Mouse (Mus musculus) heart, embryonic 16.5 days (tissue): ENCODE measurements around the gene E330034G19Rik. TPM values are rescaled to one million over a fixed set of nuclear protein-coding genes. Genes with fewer than 3 reads are reported as not detected.
"Not testable (repeated sequence)": the region's sequence is repeated elsewhere in the genome, so short reads cannot be mapped to it uniquely, and the experiment has no call there.

Experiments used
- ATAC-seq: fragments of 200-750 bp; cut with Nextera tagmentation; replicated peaks from 2 replicates; pipeline ENCODE4 v1.8.0; 2017; ENCODE audit warnings: moderate number of reproducible peaks; ENCODE audit not compliant: insufficient read depth, low FRiP score; ENCODE audit errors: extremely low read depth
- H3K27ac ChIP-seq: fragments of 300-500 bp; sonication (generic); 2 replicates; pipeline ENCODE4 v1.5.1; 2014; ENCODE audit warnings: mild to moderate bottlenecking, low read length, control low read depth, moderate library complexity
- H3K27me3 ChIP-seq: fragments of 300-500 bp; sonication (generic); 2 replicates; pipeline ENCODE4 v1.6.1; 2014; ENCODE audit warnings: low read length, mixed read lengths; ENCODE audit not compliant: control insufficient read depth, insufficient read depth
- H3K36me3 ChIP-seq: fragments of 300-500 bp; sonication (generic); 2 replicates; pipeline ENCODE4 v1.6.1; 2014; ENCODE audit not compliant: control insufficient read depth, insufficient read depth
- H3K4me1 ChIP-seq: fragments of 300-500 bp; sonication (generic); 2 replicates; pipeline ENCODE4 v1.6.1; 2014; ENCODE audit warnings: low read length, mixed read lengths; ENCODE audit not compliant: control insufficient read depth, insufficient read depth
- H3K4me2 ChIP-seq: fragments of 300-500 bp; sonication (generic); 2 replicates; pipeline ENCODE4 v1.6.1; 2014; ENCODE audit warnings: low read depth, mild to moderate bottlenecking, control low read depth, low read length
- H3K4me3 ChIP-seq: fragments of 300-500 bp; sonication (generic); 2 replicates; pipeline ENCODE4 v1.5.1; 2014; ENCODE audit warnings: mild to moderate bottlenecking, control low read depth, low read length
- H3K9ac ChIP-seq: fragments of 300-500 bp; sonication (generic); 2 replicates; pipeline ENCODE4 v1.6.1; 2014; ENCODE audit warnings: low read length, control low read depth
- H3K9me3 ChIP-seq: fragments of 300-500 bp; sonication (generic); replicated peaks from 2 replicates; pipeline ENCODE4 v1.6.1; 2016; ENCODE audit warnings: low read length; ENCODE audit not compliant: control insufficient read depth
- WGBS: fragments of 180-500 bp; shearing (Covaris S2); extraction: QIAGEN DNeasy Blood & Tissue Kit; methylation state at CpG from one replicate; pipeline ENCODE4 v1.1.7; 2014; 5-methylcytosine and 5-hydroxymethylcytosine counted together
- polyA plus RNA-seq: library from polyadenylated mRNA; unstranded; fragments of >200 nt; fragmentation: Nextera tagmentation; extraction: Ambion mirVana; gene quantifications from 2 replicates; pipeline ENCODE4 v1.2.1, GENCODE M21; 2015

E330034G19Rik gene
- polyA plus RNA-seq, 1 experiment from 2014 or later: not detected

GRCm38 (mm10) chr14:24293631-24294030 is 617 bp downstream of the E330034G19Rik start:
- H3K4me2 ChIP-seq: no peak overlapping the region
- no peak overlapping the region for H3K4me3 ChIP-seq
- H3K4me1 ChIP-seq: no peaks in the 10 kb centered on the region
- H3K36me3 ChIP-seq: no peaks in the 10 kb centered on the region
- ATAC-seq: no peak
- H3K27me3 ChIP-seq: no peaks in the 10 kb centered on the region
- WGBS: 45% methylated on average over 5 of the region's 5 CpGs
- no peaks in the 10 kb centered on the region for H3K9me3 ChIP-seq
- no peak overlapping the region for H3K27ac ChIP-seq
- no peak overlapping the region for H3K9ac ChIP-seq

- not testable (repeated sequence) for H3K4me3 ChIP-seq, H3K9me3 ChIP-seq, H3K9ac ChIP-seq, H3K36me3 ChIP-seq, ATAC-seq, H3K27ac ChIP-seq, H3K4me2 ChIP-seq, H3K4me1 ChIP-seq, H3K27me3 ChIP-seq
- 73% methylated on average over 1 of the region's 1 CpGs for WGBS
These were observed 9.1 kb downstream of the E330034G19Rik start for GRCm38 (mm10) chr14:24302126-24302525.

- H3K4me2 ChIP-seq: no peak overlapping the region
- H3K4me1 ChIP-seq: no peaks in the 10 kb centered on the region
- H3K36me3 ChIP-seq: no peaks in the 10 kb centered on the region
- no peak for ATAC-seq
- no peaks in the 10 kb centered on the region for H3K9me3 ChIP-seq
- H3K4me3 ChIP-seq: no peak overlapping the region
- H3K9ac ChIP-seq: no peak overlapping the region
- no peak overlapping the region for H3K27ac ChIP-seq
- 77% methylated on average over 6 of the region's 6 CpGs for WGBS
- H3K27me3 ChIP-seq: no peaks in the 10 kb centered on the region
These were observed 13.7 kb downstream of the E330034G19Rik start for GRCm38 (mm10) chr14:24306667-24307066.

- Histone ChIP-seq H3K27ac (no peak overlapping the region), H3K4me3 (no peak overlapping the region), H3K4me1 (no peaks in the 10 kb centered on the region), H3K27me3 (no peaks in the 10 kb centered on the region), H3K9me3 (no peaks in the 10 kb centered on the region), H3K36me3 (no peaks in the 10 kb centered on the region), H3K9ac (no peak overlapping the region), H3K4me2 (no peak overlapping the region)
- ATAC-seq: no peak
- WGBS: 48% methylated on average over 1 of the region's 1 CpGs
These were observed 14.1 kb downstream of the E330034G19Rik start for GRCm38 (mm10) chr14:24307146-24307545.

GRCm38 (mm10) chr14:24311110-24311509 is 18.1 kb downstream of the E330034G19Rik start:
- ATAC-seq: no peak

GRCm38 (mm10) chr14:24347007-24347406 is 54.0 kb downstream of the E330034G19Rik start:
- H3K9ac ChIP-seq, H3K36me3 ChIP-seq, H3K4me1 ChIP-seq, ATAC-seq, H3K4me2 ChIP-seq, H3K9me3 ChIP-seq, H3K4me3 ChIP-seq, H3K27me3 ChIP-seq, H3K27ac ChIP-seq: not testable (repeated sequence)
- 71% methylated on average over 3 of the region's 3 CpGs for WGBS

More at GRCm38 (mm10) chr14:24311110-24311509, 18.1 kb downstream of the E330034G19Rik start:
- H3K9me3 ChIP-seq: no peaks in the 10 kb centered on the region
- H3K27me3 ChIP-seq: no peaks in the 10 kb centered on the region
- H3K36me3 ChIP-seq: no peaks in the 10 kb centered on the region
- no peak overlapping the region for H3K4me2 ChIP-seq
- 34% methylated on average over 3 of the region's 3 CpGs for WGBS
- no peak overlapping the region for H3K9ac ChIP-seq
- H3K4me3 ChIP-seq: no peak overlapping the region
- H3K4me1 ChIP-seq: no peaks in the 10 kb centered on the region
- H3K27ac ChIP-seq: no peak overlapping the region

- H3K9me3 ChIP-seq: no peaks in the 10 kb centered on the region
- H3K9ac ChIP-seq: no peak overlapping the region
- H3K4me1 ChIP-seq: no peaks in the 10 kb centered on the region
- no peak for ATAC-seq
- H3K27ac ChIP-seq: no peak overlapping the region
- 60% methylated on average over 22 of the region's 22 CpGs for whole genome bisulfite sequencing
- H3K4me2 ChIP-seq: no peak overlapping the region
- no peaks in the 10 kb centered on the region; the same call in 1 of the 2 replicates for H3K27me3 ChIP-seq
- H3K36me3 ChIP-seq: no peaks in the 10 kb centered on the region
- no peak overlapping the region for H3K4me3 ChIP-seq
These were observed 65.4 kb downstream of the E330034G19Rik start for GRCm38 (mm10) chr14:24358295-24358951.

Other genes with a start within 250 kb of the E330034G19Rik start
- 5.2 and 6.8 TPM in 2 replicates for gene Dlg5, start 47.3 kb upstream of the E330034G19Rik start, polyA plus RNA-seq
- 13.3 and 14.1 TPM in 2 replicates for gene Polr3a, start 193.8 kb downstream of the E330034G19Rik start, polyA plus RNA-seq
- gene Rps24, start 193.9 kb downstream of the E330034G19Rik start, polyA plus RNA-seq: 463 and 565 TPM in 2 replicates